Mouse (Mus musculus): ENCODE results near the gene Rpl11. TPM values are rescaled to one million over a fixed set of nuclear protein-coding genes. Genes with fewer than 3 reads are reported as not detected.
"Not testable (repeated sequence)": the region's sequence is repeated elsewhere in the genome, so short reads cannot be mapped to it uniquely, and the experiment has no call there.

Gene Rpl11
- polyA plus RNA-seq, 1 experiment, result 1,581 TPM

DNA sequence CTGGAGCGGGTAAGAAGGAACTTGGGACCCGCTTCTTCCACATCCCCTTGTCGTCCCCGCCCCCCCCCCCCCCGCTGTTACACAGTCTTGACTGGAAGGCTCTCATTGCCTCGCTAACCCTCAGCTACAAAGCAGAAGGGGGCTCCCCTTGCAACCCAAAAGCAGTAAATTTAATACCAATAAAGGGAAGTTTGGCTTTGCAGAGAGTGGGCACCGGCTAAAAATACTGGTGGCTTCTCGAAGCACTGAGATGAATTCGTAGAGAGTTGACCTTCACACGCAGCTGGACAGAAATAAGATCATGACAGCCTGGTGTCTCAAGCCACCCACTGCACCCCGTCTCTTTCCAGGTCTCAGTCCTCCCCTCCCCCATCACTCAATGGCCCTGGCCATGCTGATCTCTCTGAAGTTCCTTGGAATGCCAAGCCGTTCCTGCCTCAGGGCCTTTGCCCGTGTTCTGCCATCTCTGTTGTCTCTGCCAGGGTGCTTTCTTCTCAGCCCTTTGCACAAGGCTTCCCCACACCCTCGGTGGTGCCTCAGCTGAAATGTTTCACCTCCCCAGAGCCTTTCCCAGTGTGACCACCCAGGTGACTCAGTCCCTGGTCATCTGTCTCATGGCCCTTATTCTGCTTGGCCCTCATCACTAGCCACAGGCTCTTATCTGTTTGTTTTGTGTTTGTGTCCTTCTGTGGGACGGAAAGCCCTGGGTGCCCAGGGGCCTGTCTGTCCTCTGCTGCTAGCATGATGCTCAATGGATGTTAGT is 23.7 kb upstream of the Rpl11 start:
- H3K27ac ChIP-seq (ENCODE audit: insufficient read depth, low read length), result no peak overlapping the region

GRCm38 (mm10) chr4:136071178-136071714 is 18.0 kb upstream of the Rpl11 start:
- H3K9me3 ChIP-seq (replicated peaks; ENCODE audit: control insufficient read depth, insufficient read depth, low read length, poor library complexity, severe bottlenecking), result no peaks in the 10 kb centered on the region
- H3K9ac ChIP-seq (ENCODE audit: low read depth, poor library complexity, severe bottlenecking), result no peak overlapping the region
- H3K27ac ChIP-seq (ENCODE audit: insufficient read depth, low read length), result no peak overlapping the region
- TF ChIP-seq POLR2A (IDR thresholded peaks at IDR 0.05; ENCODE audit: insufficient read depth, low read length) (no peak), CTCF (IDR thresholded peaks at IDR 0.05; ENCODE audit: low read depth, low read length) (peak; percentile 93), EP300 (IDR thresholded peaks at IDR 0.05; ENCODE audit: insufficient read depth, low read depth, low read length) (0 out of 2 replicates have a peak, but pooled peaks have one; percentile 5)
- peak overlapping the region; percentile 42 for H3K4me3 ChIP-seq (ENCODE audit: low read depth, low read length)
- no peaks in the 10 kb centered on the region for H3K36me3 ChIP-seq (ENCODE audit: control insufficient read depth, insufficient read depth, low read length, poor library complexity, severe bottlenecking)
- no peaks in the 10 kb centered on the region for H3K4me1 ChIP-seq (ENCODE audit: control insufficient read depth, insufficient read depth, low read length)
- H3K27me3 ChIP-seq (ENCODE audit: control insufficient read depth, insufficient read depth, low read length, poor library complexity, severe bottlenecking), result no peaks in the 10 kb centered on the region

More for the DNA sequence above, 23.7 kb upstream of the Rpl11 start:
- Histone ChIP-seq H3K4me1 (ENCODE audit: control insufficient read depth, insufficient read depth, low read length) (no peaks in the 10 kb centered on the region), H3K9ac (ENCODE audit: low read depth, poor library complexity, severe bottlenecking) (no peak overlapping the region), H3K27me3 (ENCODE audit: control insufficient read depth, insufficient read depth, low read length, poor library complexity, severe bottlenecking) (no peaks in the 10 kb centered on the region), H3K9me3 (replicated peaks; ENCODE audit: control insufficient read depth, insufficient read depth, low read length, poor library complexity, severe bottlenecking) (no peaks in the 10 kb centered on the region), H3K36me3 (ENCODE audit: control insufficient read depth, insufficient read depth, low read length, poor library complexity, severe bottlenecking) (no peaks in the 10 kb centered on the region), H3K4me3 (ENCODE audit: low read depth, low read length) (no peak overlapping the region)
- TF ChIP-seq POLR2A (IDR thresholded peaks at IDR 0.05; ENCODE audit: insufficient read depth, low read length) (no peak), EP300 (IDR thresholded peaks at IDR 0.05; ENCODE audit: insufficient read depth, low read depth, low read length) (no peak), CTCF (IDR thresholded peaks at IDR 0.05; ENCODE audit: low read depth, low read length) (no peak)

DNA sequence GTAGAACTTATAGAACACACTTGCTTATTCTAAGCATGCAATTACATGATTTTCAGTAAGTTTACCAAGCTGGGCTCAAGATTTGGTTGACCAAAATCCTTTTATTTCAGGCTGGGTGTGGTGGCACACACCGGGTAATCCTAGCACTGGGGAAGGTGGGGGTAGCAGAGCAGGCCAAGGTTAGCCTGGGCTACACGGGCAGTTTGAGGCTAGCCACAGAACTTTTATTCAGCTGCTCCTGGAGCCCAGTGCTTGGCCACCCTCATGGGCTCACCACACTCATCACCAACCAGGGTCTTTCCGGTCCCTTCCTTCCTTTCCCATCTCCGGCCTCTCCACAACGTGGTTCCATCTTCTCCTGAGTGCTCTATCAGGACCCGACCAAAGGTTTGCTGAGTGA is 17.4 kb upstream of the Rpl11 start:
- H3K27ac ChIP-seq (ENCODE audit: insufficient read depth, low read length), result no peak overlapping the region
- H3K4me1 ChIP-seq (ENCODE audit: control insufficient read depth, insufficient read depth, low read length), result no peaks in the 10 kb centered on the region
- H3K9me3 ChIP-seq (replicated peaks; ENCODE audit: control insufficient read depth, insufficient read depth, low read length, poor library complexity, severe bottlenecking), result no peaks in the 10 kb centered on the region
- no peaks in the 10 kb centered on the region for H3K36me3 ChIP-seq (ENCODE audit: control insufficient read depth, insufficient read depth, low read length, poor library complexity, severe bottlenecking)
- H3K9ac ChIP-seq (ENCODE audit: low read depth, poor library complexity, severe bottlenecking), result no peak overlapping the region
- TF ChIP-seq CTCF (IDR thresholded peaks at IDR 0.05; ENCODE audit: low read depth, low read length) (no peak), EP300 (IDR thresholded peaks at IDR 0.05; ENCODE audit: insufficient read depth, low read depth, low read length) (no peak), POLR2A (IDR thresholded peaks at IDR 0.05; ENCODE audit: insufficient read depth, low read length) (no peak)
- no peak overlapping the region for H3K4me3 ChIP-seq (ENCODE audit: low read depth, low read length)
- no peaks in the 10 kb centered on the region for H3K27me3 ChIP-seq (ENCODE audit: control insufficient read depth, insufficient read depth, low read length, poor library complexity, severe bottlenecking)

DNA sequence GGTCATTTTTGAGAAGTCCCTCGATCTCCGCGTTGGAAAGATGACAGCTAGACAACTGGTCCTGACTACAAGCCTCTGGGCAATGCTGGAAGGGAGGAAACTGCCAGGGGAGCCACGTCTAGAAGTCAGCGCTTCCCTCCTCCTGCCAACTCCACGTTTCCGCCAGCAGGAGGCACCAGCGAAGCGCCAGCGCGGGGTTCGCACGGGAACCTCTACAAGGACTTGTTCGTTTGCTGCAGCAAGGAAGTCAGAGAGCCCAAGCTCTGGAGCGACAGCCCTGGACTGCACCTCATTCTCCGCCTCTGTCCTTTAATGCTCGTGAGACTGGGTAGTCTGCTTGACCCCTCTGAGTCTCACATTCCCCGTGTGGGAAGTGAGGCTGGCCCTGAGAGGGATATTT is 16.7 kb upstream of the Rpl11 start:
- Histone ChIP-seq H3K27ac (ENCODE audit: insufficient read depth, low read length) (no peak overlapping the region), H3K4me3 (ENCODE audit: low read depth, low read length) (no peak overlapping the region)

DNA sequence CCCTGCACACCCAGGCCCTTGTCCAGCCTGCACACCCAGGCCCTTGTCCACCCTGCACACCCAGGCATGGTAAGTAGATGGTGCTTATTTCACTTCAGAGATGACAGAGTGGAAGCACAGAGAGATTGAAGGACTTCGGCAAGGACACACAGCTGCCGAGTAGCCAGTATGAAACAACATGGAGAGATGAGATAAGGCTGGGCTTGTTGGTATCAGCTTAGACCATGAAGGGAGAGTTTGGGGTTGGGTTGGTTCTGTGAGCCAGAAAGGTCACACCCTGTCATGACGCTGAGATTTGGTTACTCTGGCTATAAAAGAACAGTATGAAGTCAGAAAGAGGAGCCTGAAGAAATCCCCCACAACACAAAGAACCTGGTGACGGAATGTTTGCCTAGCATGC is 16.1 kb upstream of the Rpl11 start:
- no peak overlapping the region for H3K9ac ChIP-seq (ENCODE audit: low read depth, poor library complexity, severe bottlenecking)
- H3K27ac ChIP-seq (ENCODE audit: insufficient read depth, low read length), result no peak overlapping the region
- no peaks in the 10 kb centered on the region for H3K9me3 ChIP-seq (replicated peaks; ENCODE audit: control insufficient read depth, insufficient read depth, low read length, poor library complexity, severe bottlenecking)
- H3K36me3 ChIP-seq (ENCODE audit: control insufficient read depth, insufficient read depth, low read length, poor library complexity, severe bottlenecking), result no peaks in the 10 kb centered on the region
- no peaks in the 10 kb centered on the region for H3K4me1 ChIP-seq (ENCODE audit: control insufficient read depth, insufficient read depth, low read length)
- TF ChIP-seq POLR2A (IDR thresholded peaks at IDR 0.05; ENCODE audit: insufficient read depth, low read length) (no peak), CTCF (IDR thresholded peaks at IDR 0.05; ENCODE audit: low read depth, low read length) (no peak), EP300 (IDR thresholded peaks at IDR 0.05; ENCODE audit: insufficient read depth, low read depth, low read length) (no peak)
- H3K4me3 ChIP-seq (ENCODE audit: low read depth, low read length), result no peak overlapping the region
- H3K27me3 ChIP-seq (ENCODE audit: control insufficient read depth, insufficient read depth, low read length, poor library complexity, severe bottlenecking), result no peaks in the 10 kb centered on the region

More for the DNA sequence above, 16.7 kb upstream of the Rpl11 start:
- no peaks in the 10 kb centered on the region for H3K9me3 ChIP-seq (replicated peaks; ENCODE audit: control insufficient read depth, insufficient read depth, low read length, poor library complexity, severe bottlenecking)
- 0 out of 2 replicates have a peak, but pooled peaks have one; percentile 51 for TF ChIP-seq EP300 (IDR thresholded peaks at IDR 0.05; ENCODE audit: insufficient read depth, low read depth, low read length)
- TF ChIP-seq CTCF (IDR thresholded peaks at IDR 0.05; ENCODE audit: low read depth, low read length), result peak; percentile 98
- no peak for TF ChIP-seq POLR2A (IDR thresholded peaks at IDR 0.05; ENCODE audit: insufficient read depth, low read length)
- no peaks in the 10 kb centered on the region for H3K27me3 ChIP-seq (ENCODE audit: control insufficient read depth, insufficient read depth, low read length, poor library complexity, severe bottlenecking)
- H3K36me3 ChIP-seq (ENCODE audit: control insufficient read depth, insufficient read depth, low read length, poor library complexity, severe bottlenecking), result no peaks in the 10 kb centered on the region
- H3K4me1 ChIP-seq (ENCODE audit: control insufficient read depth, insufficient read depth, low read length), result no peaks in the 10 kb centered on the region
- H3K9ac ChIP-seq (ENCODE audit: low read depth, poor library complexity, severe bottlenecking), result no peak overlapping the region

DNA sequence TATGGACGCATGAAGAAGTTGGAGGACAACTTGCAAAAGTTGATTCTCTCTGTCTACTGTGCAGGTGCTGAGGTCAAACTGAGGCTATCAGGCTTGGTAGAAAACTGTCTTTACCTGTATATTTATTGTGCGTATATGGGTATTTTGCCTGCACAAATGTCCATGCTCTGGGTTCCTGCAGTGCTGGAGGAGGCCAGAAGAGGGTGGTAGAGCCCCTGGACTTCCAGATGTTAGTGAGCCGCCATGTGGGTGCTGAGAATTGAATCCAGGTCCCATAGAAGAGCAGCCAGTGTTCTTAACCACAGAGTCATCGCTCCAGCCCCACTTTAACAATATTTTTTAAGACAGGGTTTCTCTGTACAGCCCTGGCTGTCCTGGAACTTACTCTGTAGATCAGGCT is 9.9 kb upstream of the Rpl11 start:
- H3K27me3 ChIP-seq (ENCODE audit: control insufficient read depth, insufficient read depth, low read length, poor library complexity, severe bottlenecking), result no peaks in the 10 kb centered on the region
- H3K9ac ChIP-seq (ENCODE audit: low read depth, poor library complexity, severe bottlenecking), result no peak overlapping the region

GRCm38 (mm10) chr4:136059800-136060488 is 6.7 kb upstream of the Rpl11 start:
- H3K36me3 ChIP-seq (ENCODE audit: control insufficient read depth, insufficient read depth, low read length, poor library complexity, severe bottlenecking); H3K9me3 ChIP-seq (replicated peaks; ENCODE audit: control insufficient read depth, insufficient read depth, low read length, poor library complexity, severe bottlenecking); H3K27ac ChIP-seq (ENCODE audit: insufficient read depth, low read length): not testable (repeated sequence)

More for the DNA sequence above, 9.9 kb upstream of the Rpl11 start:
- Histone ChIP-seq H3K36me3 (ENCODE audit: control insufficient read depth, insufficient read depth, low read length, poor library complexity, severe bottlenecking) (no peaks in the 10 kb centered on the region), H3K27ac (ENCODE audit: insufficient read depth, low read length) (no peak overlapping the region), H3K4me1 (ENCODE audit: control insufficient read depth, insufficient read depth, low read length) (no peaks in the 10 kb centered on the region), H3K9me3 (replicated peaks; ENCODE audit: control insufficient read depth, insufficient read depth, low read length, poor library complexity, severe bottlenecking) (no peaks in the 10 kb centered on the region), H3K4me3 (ENCODE audit: low read depth, low read length) (no peak overlapping the region)
- no peak for TF ChIP-seq EP300 (IDR thresholded peaks at IDR 0.05; ENCODE audit: insufficient read depth, low read depth, low read length)
- TF ChIP-seq CTCF (IDR thresholded peaks at IDR 0.05; ENCODE audit: low read depth, low read length), result peak; percentile 55
- no peak for TF ChIP-seq POLR2A (IDR thresholded peaks at IDR 0.05; ENCODE audit: insufficient read depth, low read length)

More at GRCm38 (mm10) chr4:136059800-136060488, 6.7 kb upstream of the Rpl11 start:
- H3K27me3 ChIP-seq (ENCODE audit: control insufficient read depth, insufficient read depth, low read length, poor library complexity, severe bottlenecking); H3K4me3 ChIP-seq (ENCODE audit: low read depth, low read length); H3K9ac ChIP-seq (ENCODE audit: low read depth, poor library complexity, severe bottlenecking); H3K4me1 ChIP-seq (ENCODE audit: control insufficient read depth, insufficient read depth, low read length): not testable (repeated sequence)

All from ES-Bruce4 (cell line).